Mouse (Mus musculus) C2C12 (cell line): ENCODE results near the gene Dclk3. TPM values are rescaled to one million over a fixed set of nuclear protein-coding genes. Genes with fewer than 3 reads are reported as not detected.

Experiments used
- H3K27me3 ChIP-seq: one replicate; pipeline ENCODE4 v1.6.1; 2011; ENCODE audit not compliant: control insufficient read depth, insufficient read depth, insufficient read length
- H3K36me3 ChIP-seq: one replicate; pipeline ENCODE4 v1.6.1; 2011; ENCODE audit not compliant: control insufficient read depth, insufficient read depth
- H3K4me3 ChIP-seq: one replicate; pipeline ENCODE4 v1.5.1; 2011; ENCODE audit warnings: mild to moderate bottlenecking, control low read depth; ENCODE audit not compliant: poor library complexity, insufficient read depth, severe bottlenecking
- H3K79me2 ChIP-seq: one replicate; pipeline ENCODE4 v1.6.1; 2011; ENCODE audit not compliant: control insufficient read depth, insufficient read depth
- H3K79me3 ChIP-seq: one replicate; pipeline ENCODE4 v1.6.1; 2011; ENCODE audit warnings: low read depth, control low read depth
- H3ac ChIP-seq: one replicate; pipeline ENCODE3; 2011; ENCODE audit warnings: low read depth; ENCODE audit not compliant: control insufficient read depth, insufficient read length
- CEBPB ChIP-seq: IDR thresholded peaks from one replicate; pipeline ENCODE4 v1.6.1; 2011; ENCODE audit warnings: low read depth, mild to moderate bottlenecking, control low read depth, moderate library complexity
- CTCF ChIP-seq: IDR thresholded peaks from one replicate; pipeline ENCODE4 v1.5.1; 2011; ENCODE audit not compliant: control insufficient read depth, insufficient read depth, insufficient read length
- FOSL1 ChIP-seq: IDR thresholded peaks from one replicate; pipeline ENCODE4 v1.8.0; 2011; ENCODE audit warnings: mild to moderate bottlenecking, low read length; ENCODE audit not compliant: poor library complexity, insufficient read depth, severe bottlenecking
- MAX ChIP-seq: IDR thresholded peaks from one replicate; pipeline ENCODE4 v1.6.1; 2011; ENCODE audit warnings: mild to moderate bottlenecking, control low read depth
- MYOD1 ChIP-seq: IDR thresholded peaks from one replicate; pipeline ENCODE4 v1.6.1; 2011; ENCODE audit warnings: low read depth; ENCODE audit not compliant: control insufficient read depth, insufficient read length
- MYOG ChIP-seq: IDR thresholded peaks from one replicate; pipeline ENCODE4 v1.6.1; 2011; ENCODE audit not compliant: control insufficient read depth, insufficient read length; ENCODE audit errors: extremely low read depth
- USF1 ChIP-seq: IDR thresholded peaks from one replicate; pipeline ENCODE4 v1.6.1; 2011; ENCODE audit warnings: low read depth, mild to moderate bottlenecking, control low read depth, moderate library complexity
- polyA plus RNA-seq: library from polyadenylated mRNA; unstranded; fragments of >200 nt; fragmentation: generic; extraction: Trizol; gene quantifications from one replicate; pipeline ENCODE4 v1.2.1, GENCODE M21; 2012; ENCODE audit warnings: missing spikeins

The Dclk3 gene
- polyA plus RNA-seq, 1 experiment: not detected

DNA sequence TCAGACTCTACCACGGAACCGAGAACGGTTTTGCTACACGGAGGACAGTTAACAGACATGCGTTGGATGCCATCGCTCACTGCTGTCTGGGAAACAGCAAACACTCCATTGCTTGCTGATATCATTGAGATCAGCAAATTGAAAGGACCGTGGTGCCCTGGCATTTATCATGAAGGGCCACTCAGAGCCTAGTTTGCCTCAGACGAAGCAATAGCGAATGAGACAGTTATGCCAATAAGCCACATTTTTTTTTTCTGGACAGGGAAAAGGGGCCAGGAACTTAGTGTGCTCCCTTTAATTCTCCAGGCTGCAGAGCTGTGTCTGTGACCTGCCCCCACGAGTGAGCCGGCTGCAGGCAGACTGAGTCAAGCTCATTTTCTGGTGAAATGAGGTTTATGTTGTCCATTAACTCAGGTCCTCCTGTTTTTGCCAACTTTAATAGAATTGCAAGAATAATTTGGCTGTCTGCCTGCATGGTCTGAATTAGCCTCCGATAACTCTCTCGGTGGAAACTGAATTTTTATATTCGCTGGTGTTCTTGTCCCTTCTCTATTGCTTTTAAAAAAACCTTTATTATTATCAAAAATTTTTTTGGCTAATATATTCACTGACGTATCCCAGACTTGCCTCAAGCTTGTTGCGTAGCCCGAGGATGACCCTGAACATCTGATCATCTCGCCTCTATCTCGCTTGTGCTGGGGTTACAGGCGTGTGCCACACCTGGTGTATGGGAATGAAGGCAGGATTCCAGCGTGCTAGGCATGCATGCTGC lies 35.0 kb downstream of the Dclk3 start:
- H3K79me3 ChIP-seq: no peaks in the 10 kb centered on the region
- TF ChIP-seq MYOD1 (no peak), MYOG (no peak), FOSL1 (no peak), USF1 (no peak), CEBPB (no peak), MAX (no peak), CTCF (no peak)
- no peak overlapping the region for H3K4me3 ChIP-seq
- no peaks in the 10 kb centered on the region for H3K36me3 ChIP-seq
- H3K27me3 ChIP-seq: no peaks in the 10 kb centered on the region
- H3K79me2 ChIP-seq: no peaks in the 10 kb centered on the region
- no peak overlapping the region for H3ac ChIP-seq

DNA sequence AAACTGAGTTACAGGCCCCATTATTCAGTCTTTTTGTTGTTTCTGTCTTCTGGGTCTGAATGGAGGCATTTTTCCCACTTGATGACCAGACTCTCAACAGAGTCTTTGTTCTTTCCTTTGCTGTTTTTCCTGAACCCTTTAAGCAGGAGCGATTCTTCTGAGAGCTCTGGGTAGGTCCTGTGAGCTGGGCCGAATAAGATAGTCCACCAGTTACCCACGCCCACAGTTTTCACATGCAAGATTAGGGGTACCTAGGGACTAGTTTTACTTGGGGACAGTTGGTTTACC lies 35.5 kb downstream of the Dclk3 start:
- no peaks in the 10 kb centered on the region for H3K36me3 ChIP-seq
- no peak for TF ChIP-seq CEBPB
- no peak for TF ChIP-seq MYOG
- no peak for TF ChIP-seq FOSL1
- no peak for TF ChIP-seq MYOD1
- TF ChIP-seq CTCF: no peak
- TF ChIP-seq MAX: no peak
- no peak for TF ChIP-seq USF1
- H3K27me3 ChIP-seq: no peaks in the 10 kb centered on the region
- H3K79me2 ChIP-seq: no peaks in the 10 kb centered on the region
- no peak overlapping the region for H3ac ChIP-seq
- no peaks in the 10 kb centered on the region for H3K79me3 ChIP-seq
- no peak overlapping the region for H3K4me3 ChIP-seq

DNA sequence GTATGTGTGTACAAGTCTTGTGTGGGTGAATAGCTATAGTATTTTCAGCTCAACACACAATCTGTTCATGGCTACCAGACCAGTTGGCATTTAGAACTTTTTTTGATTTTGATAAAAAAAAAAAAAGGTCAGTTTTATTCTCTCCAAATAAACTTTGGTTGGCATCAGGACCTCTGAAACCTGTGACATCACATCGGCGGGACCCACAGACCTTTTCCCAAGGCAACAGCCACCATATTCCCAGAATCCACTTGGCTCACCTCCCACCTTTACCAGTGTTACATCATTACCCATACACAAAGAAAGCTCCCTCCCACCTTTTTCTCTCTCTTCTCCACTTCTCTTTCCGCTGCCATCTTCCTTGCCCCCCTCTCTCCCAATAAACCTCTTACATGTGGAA lies 36.4 kb downstream of the Dclk3 start:
- no peaks in the 10 kb centered on the region for H3K79me2 ChIP-seq
- H3K4me3 ChIP-seq: no peak overlapping the region
- no peak overlapping the region for H3ac ChIP-seq
- H3K79me3 ChIP-seq: no peaks in the 10 kb centered on the region
- TF ChIP-seq MAX: no peak
- TF ChIP-seq CEBPB: no peak
- TF ChIP-seq MYOG: no peak
- no peak for TF ChIP-seq MYOD1
- TF ChIP-seq FOSL1: no peak
- TF ChIP-seq CTCF: no peak
- TF ChIP-seq USF1: no peak
- H3K36me3 ChIP-seq: no peaks in the 10 kb centered on the region
- no peaks in the 10 kb centered on the region for H3K27me3 ChIP-seq

DNA sequence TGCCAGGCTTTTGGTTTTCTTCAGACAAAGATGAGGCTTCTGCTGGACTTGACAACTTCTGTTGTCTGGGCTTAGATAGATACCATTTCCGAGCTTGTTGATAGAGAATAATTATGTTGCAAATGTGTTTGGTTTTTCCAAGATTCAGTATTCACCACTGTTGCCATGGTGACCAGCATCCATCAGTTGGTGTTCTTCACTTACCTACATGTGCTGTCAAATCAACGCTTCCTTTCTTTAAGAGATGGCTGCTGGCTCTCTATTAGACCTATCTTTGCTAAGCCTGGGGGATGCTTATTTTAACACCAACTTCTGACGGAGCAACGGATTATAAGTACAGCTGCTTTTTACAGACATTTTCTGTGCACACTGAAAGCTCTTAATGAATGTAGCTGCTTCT lies 37.1 kb downstream of the Dclk3 start:
- H3K79me3 ChIP-seq: no peaks in the 10 kb centered on the region
- H3ac ChIP-seq: no peak overlapping the region
- no peak overlapping the region for H3K4me3 ChIP-seq
- no peaks in the 10 kb centered on the region for H3K27me3 ChIP-seq
- no peaks in the 10 kb centered on the region for H3K36me3 ChIP-seq
- TF ChIP-seq MYOG (no peak), MAX (no peak), CEBPB (no peak), CTCF (no peak), USF1 (no peak), MYOD1 (no peak), FOSL1 (no peak)
- H3K79me2 ChIP-seq: no peaks in the 10 kb centered on the region

DNA sequence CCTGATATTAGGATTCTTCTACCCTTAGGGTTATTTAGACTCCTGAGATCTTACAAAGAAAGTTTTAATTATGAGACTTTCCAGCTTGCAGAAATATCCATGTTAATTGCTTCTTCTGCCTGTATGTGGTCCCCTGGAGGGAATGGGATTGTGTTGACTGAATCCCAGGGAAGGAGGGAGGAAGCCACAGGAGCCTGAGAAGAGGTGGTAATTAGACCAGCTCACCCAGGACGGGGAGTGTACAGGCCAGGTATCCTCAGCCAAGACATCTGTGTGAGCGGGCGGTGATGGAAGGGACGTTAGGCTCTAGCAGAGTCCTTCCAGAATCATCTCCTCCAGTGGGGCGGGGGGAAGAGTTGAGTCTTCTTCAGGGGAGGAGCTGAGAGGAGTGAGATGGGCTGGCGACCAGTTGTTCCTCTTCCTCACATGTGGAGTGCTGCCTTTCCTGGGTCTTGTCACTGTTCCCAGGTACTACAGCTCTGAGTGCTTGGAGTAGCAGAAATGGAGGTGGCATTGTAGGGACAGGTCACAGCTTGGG lies 37.7 kb downstream of the Dclk3 start:
- Histone ChIP-seq H3K79me2 (no peaks in the 10 kb centered on the region), H3K36me3 (no peaks in the 10 kb centered on the region), H3ac (no peak overlapping the region), H3K79me3 (no peaks in the 10 kb centered on the region), H3K27me3 (no peaks in the 10 kb centered on the region), H3K4me3 (no peak overlapping the region)
- TF ChIP-seq FOSL1: no peak
- TF ChIP-seq USF1: no peak
- no peak for TF ChIP-seq MYOG
- TF ChIP-seq MAX: no peak
- no peak for TF ChIP-seq CEBPB

DNA sequence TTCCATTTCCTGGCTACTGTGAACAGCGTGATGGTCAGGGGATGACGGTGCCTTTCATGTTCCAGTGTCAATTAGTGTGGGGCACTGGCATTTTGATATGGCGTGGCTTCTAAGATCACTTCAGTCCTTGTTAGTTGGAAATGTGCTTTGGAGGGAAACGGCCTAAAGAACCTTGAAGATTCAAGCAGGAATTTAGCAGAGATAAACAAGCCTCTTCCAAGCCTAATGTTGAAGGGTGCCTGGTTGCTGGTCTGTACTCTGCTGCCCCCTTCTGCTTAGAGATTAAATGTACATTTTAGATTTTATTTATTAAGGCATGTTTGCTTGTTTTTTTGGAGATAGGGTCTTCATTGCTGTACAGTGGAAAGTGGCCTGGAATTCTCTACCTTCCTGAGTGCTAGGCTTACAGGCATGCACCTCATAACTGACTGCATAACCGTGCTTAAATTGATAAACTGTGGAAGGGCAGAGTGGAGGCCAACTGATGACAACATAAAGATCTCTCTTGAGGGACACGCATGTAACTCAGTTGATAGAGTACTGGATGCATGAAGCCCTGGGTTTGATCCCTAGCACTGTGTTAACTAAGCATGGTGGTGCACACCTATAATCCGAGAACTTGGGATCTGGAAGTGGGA lies 40.1 kb downstream of the Dclk3 start:
- Histone ChIP-seq H3K27me3 (no peaks in the 10 kb centered on the region), H3K4me3 (no peak overlapping the region), H3K79me2 (no peaks in the 10 kb centered on the region), H3ac (no peak overlapping the region), H3K36me3 (no peaks in the 10 kb centered on the region), H3K79me3 (no peaks in the 10 kb centered on the region)
- no peak for TF ChIP-seq CEBPB
- TF ChIP-seq FOSL1: no peak
- TF ChIP-seq CTCF: no peak
- TF ChIP-seq MAX: no peak
